Mouse (Mus musculus) embryonic facial prominence, embryonic 11.5 days (tissue): Measurements from ENCODE around the gene Tmem59l. TPM values are rescaled to one million over a fixed set of nuclear protein-coding genes. Genes with fewer than 3 reads are reported as not detected.

Source experiments
- ATAC-seq: fragments of 200-750 bp; cut with Nextera tagmentation; replicated peaks from 2 replicates; pipeline ENCODE4 v1.8.0; 2017; ENCODE audit warnings: low read depth; ENCODE audit not compliant: insufficient number of reproducible peaks, low FRiP score, low TSS enrichment
- DNase-seq: peaks from one replicate; pipeline ENCODE4 v3.0.0-alpha.2; 2015; ENCODE audit warnings: low spot score
- H3K27ac ChIP-seq: fragments of 300-500 bp; sonication (generic); replicated peaks from 2 replicates; pipeline ENCODE4 v1.5.1; 2014; ENCODE audit warnings: mild to moderate bottlenecking, low read depth, low read length, control low read depth
- H3K27me3 ChIP-seq: fragments of 300-500 bp; sonication (generic); 2 replicates; pipeline ENCODE4 v1.6.1; 2014; ENCODE audit warnings: mild to moderate bottlenecking, low read length, moderate library complexity, mixed read lengths; ENCODE audit not compliant: control insufficient read depth, insufficient read depth
- H3K36me3 ChIP-seq: fragments of 300-500 bp; sonication (generic); replicated peaks from 2 replicates; pipeline ENCODE4 v1.6.1; 2014; ENCODE audit warnings: low read depth, mild to moderate bottlenecking, low read length, moderate library complexity, mixed read lengths; ENCODE audit not compliant: control insufficient read depth, insufficient read depth
- H3K4me1 ChIP-seq: fragments of 300-500 bp; sonication (generic); 2 replicates; pipeline ENCODE4 v1.6.1; 2014; ENCODE audit warnings: low read length, mixed read lengths; ENCODE audit not compliant: control insufficient read depth, insufficient read depth
- H3K4me2 ChIP-seq: fragments of 300-500 bp; sonication (generic); 2 replicates; pipeline ENCODE4 v1.6.1; 2014; ENCODE audit warnings: low read depth, mild to moderate bottlenecking, control low read depth, low read length, moderate library complexity
- H3K4me3 ChIP-seq: fragments of 300-500 bp; sonication (generic); 2 replicates; pipeline ENCODE4 v1.5.1; 2014; ENCODE audit warnings: low read depth, low read length, control low read depth
- H3K9ac ChIP-seq: fragments of 300-500 bp; sonication (generic); replicated peaks from 2 replicates; pipeline ENCODE4 v1.6.1; 2014; ENCODE audit warnings: mild to moderate bottlenecking, control low read depth, low read length
- H3K9me3 ChIP-seq: fragments of 300-500 bp; sonication (generic); replicated peaks from 2 replicates; pipeline ENCODE4 v1.6.1; 2016; ENCODE audit warnings: mild to moderate bottlenecking, low read length, inconsistent platforms, mixed read lengths; ENCODE audit not compliant: control insufficient read depth
- WGBS: fragments of 180-500 bp; shearing (Covaris S2); extraction: QIAGEN DNeasy Blood & Tissue Kit; methylation state at CpG from one replicate; pipeline ENCODE4 v1.1.7; 2014; 5-methylcytosine and 5-hydroxymethylcytosine counted together
- polyA plus RNA-seq: library from polyadenylated mRNA; unstranded; fragments of >200 nt; fragmentation: Nextera tagmentation; extraction: Ambion mirVana; gene quantifications from 2 replicates; pipeline ENCODE4 v1.2.1, GENCODE M21; 2014

Tmem59l gene
- polyA plus RNA-seq, 1 experiment from 2014 or later: 25.4 TPM

DNA sequence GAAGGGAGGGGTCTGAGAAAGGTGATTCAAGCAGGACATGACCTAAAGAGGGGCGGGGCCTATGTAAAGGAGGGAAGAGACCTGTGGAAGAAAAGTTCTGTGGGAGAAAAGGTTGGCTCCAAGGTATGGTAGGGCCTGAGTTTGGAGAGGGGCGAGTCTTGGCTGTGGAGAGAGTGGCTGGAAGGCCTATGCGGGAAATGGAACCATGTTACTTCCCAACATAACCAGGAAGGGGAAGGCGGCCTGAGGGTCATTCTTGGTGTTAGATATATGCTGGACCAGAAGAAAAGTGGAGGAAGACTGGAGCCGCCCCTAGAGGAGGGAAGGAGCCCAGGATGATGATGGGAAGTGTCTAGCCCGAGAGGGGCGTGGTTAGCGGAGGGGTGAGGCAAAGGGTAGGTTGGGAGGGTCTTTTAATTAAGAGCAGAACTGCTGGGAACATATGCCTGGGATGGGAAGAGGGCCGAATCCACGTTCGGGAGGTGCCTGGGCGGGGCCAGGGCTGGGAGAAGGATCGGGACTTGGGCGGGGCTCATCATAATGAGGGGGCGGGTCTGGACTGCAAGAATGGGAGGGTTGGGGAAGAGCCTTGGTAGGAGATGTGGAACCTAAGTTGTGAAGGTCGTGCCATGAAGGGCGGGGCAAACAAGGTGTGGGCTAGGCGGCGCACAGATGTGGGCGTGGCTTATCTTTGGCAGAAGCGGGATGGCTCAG lies 9.7 kb downstream of the Tmem59l start:
- Histone ChIP-seq H3K4me3 (peak overlapping the region; percentile 83), H3K27me3 (no peaks in the 10 kb centered on the region), H3K4me1 (no peaks in the 10 kb centered on the region), H3K27ac (no peak overlapping the region), H3K9ac (no peak overlapping the region), H3K4me2 (peak overlapping the region; percentile 82; the same call in 1 of the 2 replicates), H3K9me3 (no peaks in the 10 kb centered on the region), H3K36me3 (no peaks in the 10 kb centered on the region)
- ATAC-seq: peak; percentile 39
- DNase-seq: peak; percentile 70
- under 1% methylated on average over 21 of the region's 21 CpGs for WGBS

DNA sequence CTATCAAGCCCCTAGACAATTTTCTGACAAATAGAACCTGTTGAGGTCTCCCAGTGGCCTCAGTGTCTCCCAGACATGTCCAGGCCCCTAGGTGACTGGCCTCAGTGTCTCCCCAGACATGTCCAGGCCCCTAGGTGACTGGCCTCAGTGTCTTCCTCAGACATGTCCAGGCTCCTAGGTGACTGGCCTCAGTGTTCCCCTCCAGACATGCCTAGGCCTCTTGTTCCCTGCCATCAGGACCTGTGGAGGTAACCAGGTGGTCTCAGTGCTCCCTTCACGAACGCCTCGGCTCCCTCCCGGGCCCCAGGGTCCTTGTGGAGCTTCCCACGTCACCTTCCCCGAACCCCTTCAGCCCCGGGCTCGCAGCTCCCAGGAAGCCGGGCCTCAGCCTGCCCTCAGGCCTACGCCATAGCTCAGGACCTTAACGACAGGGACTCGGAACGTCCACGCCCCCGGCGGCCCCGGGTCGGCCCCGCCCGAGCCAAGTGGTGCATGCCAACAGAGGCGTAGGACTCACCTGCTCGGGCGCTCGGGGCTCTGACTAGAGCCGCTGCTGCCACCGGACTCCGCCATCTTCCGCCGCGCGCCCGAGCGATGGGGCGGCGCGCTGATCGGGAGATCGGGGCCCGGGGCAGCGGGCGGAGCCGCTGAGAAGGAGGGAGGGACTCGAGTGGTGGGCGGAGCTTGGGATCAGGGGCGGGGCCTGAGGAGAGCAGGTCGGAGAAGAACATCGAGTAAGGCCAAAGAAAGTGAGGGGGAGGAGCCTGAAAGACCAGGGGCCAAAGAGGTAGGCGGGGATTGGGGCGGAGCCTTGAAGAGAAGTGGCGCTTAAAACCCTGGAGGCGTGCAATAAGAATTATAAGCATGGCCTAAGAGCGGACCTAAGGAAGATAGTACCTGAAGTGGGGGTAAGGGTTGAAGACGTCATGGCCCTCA lies 10.6 kb downstream of the Tmem59l start, which contains the start of gene Klhl26:
TSS of gene Klhl26 (minus strand) at position 636 of the 936 bp plus-strand sequence.
- Histone ChIP-seq H3K27me3 (no peaks in the 10 kb centered on the region), H3K27ac (0 out of 2 replicates have a peak within 1 kb of the TSS, but pooled peaks have one; percentile 16), H3K9me3 (no peaks in the 10 kb centered on the region), H3K4me3 (peak within 1 kb of the TSS; percentile 83), H3K36me3 (no peaks in the 10 kb centered on the region), H3K9ac (peak within 1 kb of the TSS; percentile 88), H3K4me2 (peak within 1 kb of the TSS; percentile 82), H3K4me1 (no peaks in the 10 kb centered on the region)
- peak; percentile 81 for ATAC-seq
- under 1% methylated on average over 53 of the region's 53 CpGs for WGBS
- DNase-seq: peak; percentile 94

DNA sequence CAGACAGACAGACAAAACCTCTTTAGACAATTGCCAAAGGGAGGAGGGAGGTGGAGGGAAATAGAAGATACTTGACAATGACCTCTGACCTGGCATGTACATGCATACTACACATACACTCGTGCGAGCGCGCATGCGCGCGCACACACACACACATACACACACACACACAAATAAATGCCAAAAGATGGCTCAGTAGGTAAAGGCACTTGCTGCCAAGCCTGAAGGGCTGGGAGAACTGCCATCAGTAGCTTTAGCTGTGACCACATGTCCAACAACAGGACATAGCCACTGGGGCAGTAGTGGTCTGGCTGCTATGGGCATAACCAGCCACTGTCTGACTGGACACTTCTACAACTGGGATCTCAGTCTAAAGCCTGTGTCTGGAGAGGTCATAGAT lies 15.3 kb downstream of the Tmem59l start:
- no peak for ATAC-seq
- H3K36me3 ChIP-seq: no peaks in the 10 kb centered on the region
- 97% methylated on average over 7 of the region's 7 CpGs for WGBS

DNA sequence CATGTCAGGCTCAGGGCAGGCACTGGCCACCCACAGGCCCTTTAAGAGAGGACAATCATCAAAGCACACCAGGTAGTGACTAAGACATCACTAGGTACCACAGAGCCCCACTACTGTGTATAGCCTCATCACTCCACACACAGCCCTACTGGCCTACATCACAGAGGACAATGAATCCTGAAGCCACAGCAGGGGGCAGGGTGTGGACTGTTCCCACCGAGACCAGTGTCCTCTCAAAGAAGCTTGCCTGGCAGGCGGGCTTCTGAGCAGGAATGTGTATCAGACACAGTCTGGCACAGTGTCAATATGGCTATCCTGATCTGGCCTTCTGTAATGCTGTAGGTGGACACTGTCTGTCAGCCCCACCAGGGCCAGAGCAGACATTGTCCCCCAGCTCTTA lies 17.2 kb downstream of the Tmem59l start:
- H3K4me2 ChIP-seq: no peak overlapping the region
- H3K4me1 ChIP-seq: no peaks in the 10 kb centered on the region
- WGBS: 68% methylated on average over 2 of the region's 2 CpGs
- no peaks in the 10 kb centered on the region for H3K9me3 ChIP-seq
- H3K9ac ChIP-seq: no peak overlapping the region
- H3K27me3 ChIP-seq: no peaks in the 10 kb centered on the region
- DNase-seq (no peak), ATAC-seq (no peak)
- no peak overlapping the region for H3K27ac ChIP-seq
- H3K4me3 ChIP-seq: no peak overlapping the region
- H3K36me3 ChIP-seq: no peaks in the 10 kb centered on the region

More for the DNA sequence above, 15.3 kb downstream of the Tmem59l start:
- Histone ChIP-seq H3K9ac (no peak overlapping the region), H3K27me3 (no peaks in the 10 kb centered on the region), H3K4me3 (no peak overlapping the region), H3K4me1 (no peaks in the 10 kb centered on the region), H3K27ac (no peak overlapping the region), H3K4me2 (no peak overlapping the region), H3K9me3 (no peaks in the 10 kb centered on the region)
- DNase-seq: no peak

DNA sequence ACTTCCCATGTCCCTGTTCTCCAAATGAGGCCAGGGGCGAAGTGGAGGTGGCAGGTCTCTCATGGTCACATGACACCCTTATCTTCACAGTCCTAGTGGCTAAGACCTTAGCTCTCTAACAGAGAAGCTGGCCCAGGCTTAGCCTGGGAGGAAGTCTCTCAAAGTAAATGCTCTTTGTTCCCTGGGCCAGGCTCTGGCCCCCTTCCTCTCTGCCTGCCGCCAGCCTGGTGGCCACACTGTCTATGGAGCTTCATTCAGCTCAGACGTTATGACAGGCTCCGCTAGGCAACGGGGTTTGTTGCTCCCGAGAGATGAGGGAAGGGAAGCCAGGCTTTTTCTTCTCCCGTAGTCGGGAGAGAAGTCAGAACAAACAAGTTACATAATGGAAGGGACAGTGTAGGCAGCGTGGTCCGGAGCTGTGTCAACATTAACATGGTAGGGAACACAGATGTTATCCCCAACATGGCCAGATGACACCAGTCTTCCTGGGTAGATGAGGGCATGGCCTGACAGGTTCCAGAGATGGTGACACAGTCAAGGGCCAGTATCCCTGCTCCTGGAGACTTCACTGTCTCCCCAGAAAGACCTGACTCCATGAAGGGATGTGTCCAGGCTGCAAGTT lies 17.8 kb downstream of the Tmem59l start:
- ATAC-seq: no peak
- 55% methylated on average over 10 of the region's 10 CpGs for WGBS
- Histone ChIP-seq H3K4me1 (no peaks in the 10 kb centered on the region), H3K9me3 (no peaks in the 10 kb centered on the region), H3K4me3 (no peak overlapping the region), H3K27me3 (no peaks in the 10 kb centered on the region), H3K36me3 (no peaks in the 10 kb centered on the region), H3K4me2 (no peak overlapping the region), H3K9ac (no peak overlapping the region), H3K27ac (no peak overlapping the region)
- no peak for DNase-seq

DNA sequence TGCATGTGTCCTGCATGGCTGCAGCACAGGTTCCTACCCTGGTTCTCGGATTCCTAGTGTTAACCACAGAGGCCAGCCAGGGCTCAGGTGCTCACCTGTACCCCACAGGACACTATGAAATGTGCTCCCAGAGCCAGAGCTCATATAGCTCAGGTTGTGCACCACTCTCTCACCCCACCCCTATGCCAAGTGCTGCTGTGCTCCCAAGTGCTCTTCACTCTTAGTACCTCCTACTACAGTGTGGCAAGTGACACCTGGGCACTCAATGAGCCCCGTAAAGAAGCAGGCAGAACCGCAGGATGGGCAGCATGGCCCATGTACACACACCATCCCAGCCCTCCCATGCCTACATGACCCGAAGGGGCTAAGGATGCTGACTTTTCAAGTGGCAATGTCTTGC lies 18.4 kb downstream of the Tmem59l start:
- WGBS: 89% methylated on average over 4 of the region's 4 CpGs
- DNase-seq (no peak), ATAC-seq (no peak)
- no peaks in the 10 kb centered on the region for H3K4me1 ChIP-seq
- H3K9ac ChIP-seq: no peak overlapping the region
- no peak overlapping the region for H3K27ac ChIP-seq
- H3K36me3 ChIP-seq: no peaks in the 10 kb centered on the region
- H3K9me3 ChIP-seq: no peaks in the 10 kb centered on the region
- H3K27me3 ChIP-seq: no peaks in the 10 kb centered on the region
- no peak overlapping the region for H3K4me2 ChIP-seq
- H3K4me3 ChIP-seq: no peak overlapping the region

DNA sequence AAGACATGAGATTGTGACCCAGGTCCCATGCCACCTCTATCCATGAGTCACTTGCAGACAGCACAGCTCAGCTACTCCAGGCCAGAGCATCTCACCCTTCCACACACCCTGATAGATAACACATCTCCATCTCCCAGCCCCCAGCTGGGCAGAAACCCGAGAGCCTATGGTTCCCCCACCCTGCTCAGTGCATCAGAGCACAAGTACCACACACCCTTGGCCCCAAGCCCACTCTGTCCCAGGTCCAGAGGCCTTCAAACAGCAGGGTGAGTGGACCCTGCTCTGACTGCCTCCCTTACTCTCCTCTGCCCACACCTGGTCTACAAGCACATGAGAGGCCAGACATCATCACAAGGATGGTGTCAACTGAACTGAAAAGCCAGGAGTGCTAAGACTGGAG lies 19.3 kb downstream of the Tmem59l start:
- ATAC-seq (no peak), DNase-seq (no peak)
- WGBS: 75% methylated on average over 1 of the region's 1 CpGs
- no peaks in the 10 kb centered on the region for H3K4me1 ChIP-seq
- no peak overlapping the region for H3K4me2 ChIP-seq
- no peaks in the 10 kb centered on the region for H3K36me3 ChIP-seq
- H3K9ac ChIP-seq: no peak overlapping the region
- H3K27ac ChIP-seq: no peak overlapping the region
- H3K4me3 ChIP-seq: no peak overlapping the region
- no peaks in the 10 kb centered on the region for H3K9me3 ChIP-seq
- H3K27me3 ChIP-seq: no peaks in the 10 kb centered on the region
